Mouse (Mus musculus) lung, embryonic 14.5 days (tissue): ENCODE data around the gene Tmem98. TPM values are rescaled to one million over a fixed set of nuclear protein-coding genes. Genes with fewer than 3 reads are reported as not detected.

Experiments used
- ATAC-seq: fragments of 200-750 bp; cut with Nextera tagmentation; 2 replicates; pipeline ENCODE4 v1.8.0; 2017; ENCODE audit warnings: mild to moderate bottlenecking, moderate TSS enrichment, moderate library complexity; ENCODE audit not compliant: insufficient read depth
- DNase-seq: peaks from one replicate; pipeline ENCODE4 v3.0.0-alpha.2; 2015
- H3K27ac ChIP-seq: fragments of 300-500 bp; sonication (generic); 2 replicates; pipeline ENCODE4 v1.5.1; 2014; ENCODE audit warnings: low read depth, mild to moderate bottlenecking, moderate library complexity
- H3K27me3 ChIP-seq: fragments of 300-500 bp; sonication (generic); 2 replicates; pipeline ENCODE4 v1.6.1; 2014; ENCODE audit warnings: low read length, control low read depth; ENCODE audit not compliant: insufficient read depth
- H3K36me3 ChIP-seq: fragments of 300-500 bp; sonication (generic); 2 replicates; pipeline ENCODE4 v1.6.1; 2014; ENCODE audit warnings: control low read depth; ENCODE audit not compliant: insufficient read depth
- H3K4me1 ChIP-seq: fragments of 300-500 bp; sonication (generic); 2 replicates; pipeline ENCODE4 v1.6.1; 2014; ENCODE audit warnings: antibody characterized with exemption, control low read depth; ENCODE audit not compliant: insufficient read depth
- H3K4me2 ChIP-seq: fragments of 300-500 bp; sonication (generic); 2 replicates; pipeline ENCODE4 v1.6.1; 2014; ENCODE audit warnings: mild to moderate bottlenecking
- H3K4me3 ChIP-seq: fragments of 300-500 bp; sonication (generic); 2 replicates; pipeline ENCODE4 v1.5.1; 2014; ENCODE audit warnings: low read depth, low read length
- H3K9ac ChIP-seq: fragments of 300-500 bp; sonication (generic); 2 replicates; pipeline ENCODE4 v1.6.1; 2014
- H3K9me3 ChIP-seq: fragments of 300-500 bp; sonication (generic); 2 replicates; pipeline ENCODE4 v1.6.1; 2016; ENCODE audit warnings: low read depth, low read length, control low read depth
- CTCF ChIP-seq: IDR thresholded peaks from 2 replicates; pipeline ENCODE4 v1.5.1; 2016; ENCODE audit warnings: antibody characterized with exemption, low read depth
- WGBS: fragments of 180-500 bp; shearing (Covaris S2); extraction: QIAGEN DNeasy Blood & Tissue Kit; methylation state at CpG from one replicate; pipeline ENCODE4 v1.1.7; 2014; 5-methylcytosine and 5-hydroxymethylcytosine counted together
- polyA plus RNA-seq: library from polyadenylated mRNA; unstranded; fragments of >200 nt; fragmentation: Nextera tagmentation; extraction: Ambion mirVana; gene quantifications from 2 replicates; pipeline ENCODE4 v1.2.1, GENCODE M21; 2014

Tmem98 gene
- polyA plus RNA-seq, 1 experiment from 2014 or later, result 132 TPM

DNA sequence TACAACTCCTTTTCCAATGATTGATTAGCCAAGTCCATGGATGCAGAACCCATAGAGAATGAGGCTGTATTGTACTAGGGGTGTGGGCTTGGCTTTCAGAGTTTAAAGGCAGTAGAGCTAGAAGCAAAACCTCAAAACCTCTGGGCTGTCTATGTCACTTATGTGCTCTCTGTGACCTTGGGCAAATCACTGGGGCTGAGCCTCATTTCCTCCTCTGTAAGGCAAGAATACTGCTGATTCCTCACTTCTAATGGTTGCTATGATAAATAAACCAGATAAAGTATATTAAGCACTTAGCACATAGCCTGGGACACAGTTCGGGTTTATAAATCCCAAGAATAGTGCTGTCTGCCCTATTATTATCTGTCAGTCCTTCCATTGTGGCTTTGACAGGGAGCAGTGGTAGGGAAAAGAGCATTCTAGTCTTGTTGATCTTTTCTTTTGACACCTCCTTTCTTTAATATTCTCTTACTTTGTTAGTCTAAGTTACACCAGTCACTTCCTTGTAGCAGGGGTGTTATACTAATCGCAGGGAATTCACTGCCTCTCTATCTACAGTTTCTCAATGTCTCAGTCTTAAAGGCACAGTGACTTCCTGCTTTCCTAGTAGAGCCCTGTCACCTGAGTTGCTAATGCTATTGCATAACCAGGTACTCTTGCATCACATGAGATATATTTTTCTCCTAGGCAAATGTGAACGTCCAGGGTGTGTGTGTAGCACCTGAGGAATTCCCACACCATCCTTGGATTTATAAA, 18.1 kb upstream of the Tmem98 start:
- DNase-seq (no peak), ATAC-seq (no peak)
- no peaks in the 10 kb centered on the region for H3K27me3 ChIP-seq
- no peak overlapping the region for H3K4me2 ChIP-seq
- no peaks in the 10 kb centered on the region for H3K4me1 ChIP-seq
- no peak overlapping the region for H3K9ac ChIP-seq
- H3K9me3 ChIP-seq, result no peaks in the 10 kb centered on the region
- no peaks in the 10 kb centered on the region for H3K36me3 ChIP-seq
- no peak overlapping the region for H3K4me3 ChIP-seq
- H3K27ac ChIP-seq, result no peak overlapping the region
- WGBS, result 46% methylated on average over 3 of the region's 3 CpGs
- no peak for TF ChIP-seq CTCF

DNA sequence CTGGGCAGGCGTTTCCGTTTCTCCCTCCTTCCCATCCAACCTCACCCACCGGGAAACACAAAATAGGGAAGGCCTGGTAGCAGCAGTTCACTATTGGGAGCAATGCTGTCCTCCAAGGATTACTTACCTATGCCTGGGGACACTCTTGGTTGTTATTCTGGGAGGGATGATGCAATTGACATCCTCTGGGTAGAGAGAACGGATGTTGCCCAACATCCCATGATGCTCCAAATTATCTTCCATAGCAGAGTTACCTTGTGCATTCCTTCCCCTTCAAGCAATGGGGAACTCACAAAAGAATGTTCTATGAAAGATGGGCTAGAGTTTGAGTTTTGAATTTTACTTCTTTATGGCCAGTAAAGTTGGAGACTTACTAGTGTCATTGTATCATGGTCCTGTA, 16.6 kb upstream of the Tmem98 start:
- Histone ChIP-seq H3K9ac (no peak overlapping the region), H3K27ac (no peak overlapping the region), H3K9me3 (no peaks in the 10 kb centered on the region), H3K36me3 (no peaks in the 10 kb centered on the region), H3K4me3 (no peak overlapping the region), H3K4me2 (no peak overlapping the region), H3K27me3 (no peaks in the 10 kb centered on the region), H3K4me1 (no peaks in the 10 kb centered on the region)
- TF ChIP-seq CTCF, result no peak
- WGBS, result 88% methylated on average over 4 of the region's 4 CpGs
- no peak for DNase-seq
- no peak for ATAC-seq

DNA sequence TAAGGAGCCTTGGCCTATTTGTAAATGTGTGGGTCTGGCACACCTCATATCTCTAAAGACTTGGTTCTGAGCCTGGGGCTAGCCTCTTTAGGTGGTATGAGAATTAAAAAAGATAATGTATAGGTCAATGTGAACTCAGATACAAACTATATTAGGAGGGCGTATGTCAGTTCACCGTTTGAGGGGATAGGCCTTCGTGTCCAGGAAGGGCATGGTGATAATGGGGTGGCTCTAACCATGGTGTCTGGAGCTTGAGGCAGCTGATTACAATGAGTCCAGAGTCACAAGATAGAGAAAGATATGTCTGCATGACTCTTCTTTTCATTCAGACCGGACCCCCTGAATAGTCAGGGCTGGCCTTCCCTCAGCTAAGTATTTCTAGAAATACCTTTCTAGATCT, 15.7 kb upstream of the Tmem98 start:
- H3K36me3 ChIP-seq, result no peaks in the 10 kb centered on the region
- no peaks in the 10 kb centered on the region for H3K27me3 ChIP-seq
- WGBS, result 87% methylated on average over 4 of the region's 4 CpGs
- no peaks in the 10 kb centered on the region for H3K4me1 ChIP-seq
- no peaks in the 10 kb centered on the region for H3K9me3 ChIP-seq
- no peak overlapping the region for H3K4me3 ChIP-seq
- no peak for DNase-seq
- no peak overlapping the region for H3K27ac ChIP-seq
- no peak overlapping the region for H3K9ac ChIP-seq
- H3K4me2 ChIP-seq, result no peak overlapping the region
- no peak for TF ChIP-seq CTCF
- ATAC-seq, result no peak

GRCm38 (mm10) chr11:80795431-80795830, 14.5 kb upstream of the Tmem98 start:
- H3K4me2 ChIP-seq, result no peak overlapping the region
- TF ChIP-seq CTCF, result no peak
- no peaks in the 10 kb centered on the region for H3K27me3 ChIP-seq
- H3K27ac ChIP-seq, result no peak overlapping the region
- peak; percentile 76 for DNase-seq
- H3K4me3 ChIP-seq, result no peak overlapping the region
- no peak overlapping the region for H3K9ac ChIP-seq
- H3K9me3 ChIP-seq, result no peaks in the 10 kb centered on the region
- no peak for ATAC-seq
- H3K36me3 ChIP-seq, result no peaks in the 10 kb centered on the region
- no peaks in the 10 kb centered on the region for H3K4me1 ChIP-seq
- 37% methylated on average over 8 of the region's 8 CpGs for WGBS

- ATAC-seq (no peak), DNase-seq (peak; percentile 20)
- Histone ChIP-seq H3K4me2 (no peak overlapping the region), H3K4me1 (no peaks in the 10 kb centered on the region), H3K9ac (no peak overlapping the region), H3K36me3 (no peaks in the 10 kb centered on the region), H3K27ac (no peak overlapping the region), H3K27me3 (no peaks in the 10 kb centered on the region), H3K9me3 (no peaks in the 10 kb centered on the region), H3K4me3 (no peak overlapping the region)
- WGBS, result 36% methylated on average over 3 of the region's 3 CpGs
- peak; percentile 53 for TF ChIP-seq CTCF
Observed at GRCm38 (mm10) chr11:80799979-80800378, 10.0 kb upstream of the Tmem98 start.

GRCm38 (mm10) chr11:80802706-80803105, 7.3 kb upstream of the Tmem98 start:
- 20% methylated on average over 3 of the region's 3 CpGs for WGBS
- H3K36me3 ChIP-seq, result no peaks in the 10 kb centered on the region
- TF ChIP-seq CTCF, result no peak
- no peak overlapping the region for H3K4me2 ChIP-seq
- ATAC-seq (no peak; the same call in 1 of the 2 replicates), DNase-seq (peak; percentile 21)
- H3K9ac ChIP-seq, result no peak overlapping the region
- H3K27me3 ChIP-seq, result no peaks in the 10 kb centered on the region
- no peak overlapping the region for H3K4me3 ChIP-seq
- peak overlapping the region; percentile 36; the same call in 1 of the 2 replicates for H3K27ac ChIP-seq
- H3K9me3 ChIP-seq, result no peaks in the 10 kb centered on the region
- H3K4me1 ChIP-seq, result no peaks in the 10 kb centered on the region

GRCm38 (mm10) chr11:80808551-80809070, 1.4 kb upstream of the Tmem98 start:
- peaks cover 11% of the 10 kb centered on the region for H3K4me1 ChIP-seq
- H3K4me3 ChIP-seq, result no peak overlapping the region
- no peak overlapping the region for H3K27ac ChIP-seq
- H3K36me3 ChIP-seq, result peaks cover 15% of the 10 kb centered on the region
- TF ChIP-seq CTCF, result no peak
- 37% methylated on average over 6 of the region's 6 CpGs for WGBS
- H3K9me3 ChIP-seq, result no peaks in the 10 kb centered on the region
- no peak overlapping the region for H3K4me2 ChIP-seq
- H3K27me3 ChIP-seq, result no peaks in the 10 kb centered on the region
- no peak overlapping the region for H3K9ac ChIP-seq
- peak; percentile 52 for DNase-seq
- no peak for ATAC-seq
